Mouse (Mus musculus): ENCODE results near the gene Nap1l1.
"Not testable (repeated sequence)": the region's sequence is repeated elsewhere in the genome, so short reads cannot be mapped to it uniquely, and the experiment has no call there.

Gene Nap1l1

DNA sequence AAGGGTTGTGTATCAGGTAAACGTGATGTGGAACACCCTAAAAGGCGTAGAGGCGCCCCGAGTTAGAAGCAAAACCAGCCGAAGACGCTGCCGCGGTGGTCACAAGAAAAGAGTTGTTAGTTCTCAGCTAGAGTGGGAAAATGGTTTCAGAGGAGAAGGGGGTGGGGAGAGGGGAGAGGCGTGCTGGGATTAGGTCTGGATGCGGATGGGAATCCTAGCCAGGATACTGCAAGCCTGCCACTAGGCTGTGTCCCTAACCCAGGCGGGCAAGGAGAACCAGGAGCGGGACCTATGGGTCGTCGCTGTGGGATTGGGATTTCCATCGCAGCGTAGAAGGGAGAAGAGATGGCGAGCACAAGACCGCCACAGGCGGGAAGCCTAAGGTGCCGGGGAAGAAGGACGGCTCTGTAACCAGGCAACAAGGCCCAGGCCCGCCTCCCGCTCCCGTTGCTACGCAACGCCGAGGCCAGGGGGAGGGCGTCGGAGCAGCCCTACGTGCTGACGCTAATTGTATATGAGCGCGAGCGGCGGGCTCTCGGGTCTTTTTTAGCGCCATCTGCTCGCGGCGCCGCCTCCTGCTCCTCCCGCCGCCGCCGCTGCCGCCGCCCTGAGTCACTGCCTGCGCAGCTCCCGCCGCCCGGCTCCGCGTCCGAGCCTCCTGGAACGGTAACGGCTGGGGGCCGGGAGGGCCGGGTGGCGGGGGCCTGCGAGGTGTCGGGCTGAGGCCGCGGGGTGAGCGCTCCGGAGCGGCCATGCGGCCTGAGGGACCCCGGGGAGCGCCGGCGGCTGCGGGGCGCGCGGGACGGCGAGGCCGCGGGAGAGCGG lies at the start of gene Nap1l1:
Gene Nap1l1 (plus strand): TSS at position 538 of the 825 bp plus-strand sequence.
- peak; percentile 99 for DNase-seq

DNA sequence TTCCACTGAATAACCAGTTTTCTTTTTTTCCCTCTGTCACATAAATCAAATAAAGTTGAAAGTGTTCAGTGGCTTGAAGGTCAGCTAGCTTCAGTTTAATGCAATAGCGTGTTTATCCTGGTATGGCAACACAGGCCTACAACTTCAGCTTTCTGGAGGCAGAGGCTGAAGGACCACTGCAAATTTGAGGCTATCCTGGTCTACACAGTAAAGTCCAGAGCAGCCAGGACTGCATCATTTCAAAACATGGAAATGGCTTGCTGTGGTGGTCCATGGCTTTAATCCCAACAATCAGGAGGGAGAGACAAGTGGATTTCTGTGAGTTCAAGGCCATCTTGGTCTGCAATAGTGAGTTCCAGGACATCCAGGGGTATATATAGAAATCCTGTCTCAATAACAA lies 46.5 kb upstream of the Nap1l1 start:
- no peak for DNase-seq

DNA sequence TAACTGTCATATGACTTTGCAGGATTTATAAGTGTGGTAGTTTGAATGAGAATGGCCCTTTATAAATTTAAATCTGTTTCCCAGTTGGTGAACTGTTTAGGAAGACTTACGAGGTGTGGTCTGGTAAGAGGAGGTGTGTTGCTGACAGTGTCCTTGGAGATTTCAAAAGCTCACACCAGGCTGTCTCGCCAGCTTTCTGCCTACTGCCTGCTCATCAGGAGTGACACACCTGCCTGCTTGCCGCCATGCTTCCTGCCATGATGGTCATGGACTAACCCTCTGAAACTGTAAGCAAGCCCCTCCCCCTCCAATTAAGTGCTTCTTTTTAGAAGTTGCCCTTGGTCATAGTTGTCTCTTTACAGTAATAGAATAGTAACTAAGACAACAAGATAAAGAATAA lies 39.5 kb upstream of the Nap1l1 start:
- no peak for DNase-seq

DNA sequence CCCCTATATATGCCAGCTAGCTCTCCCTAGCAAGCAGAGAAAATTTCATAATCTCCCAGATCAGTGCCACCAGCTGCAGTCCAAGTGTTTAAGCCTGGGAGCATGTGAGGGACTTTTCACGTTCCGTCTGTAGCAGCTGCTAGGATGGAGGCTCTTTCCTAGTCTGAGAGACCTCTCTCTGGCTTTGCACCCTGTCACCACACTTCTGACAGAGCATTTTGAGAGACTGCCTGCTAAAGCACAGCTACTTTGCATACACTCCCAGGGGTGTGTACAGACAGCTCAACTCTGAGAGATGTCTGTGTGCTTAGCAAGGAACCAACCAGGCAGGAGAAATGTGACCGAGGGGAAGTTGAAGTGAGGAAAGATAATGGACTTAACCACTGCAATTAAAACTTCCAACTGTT lies 32.0 kb upstream of the Nap1l1 start:
- DNase-seq: no peak

- no peak for DNase-seq
Measured at GRCm38 (mm10) chr10:111444199-111444598, 28.8 kb upstream of the Nap1l1 start.

DNA sequence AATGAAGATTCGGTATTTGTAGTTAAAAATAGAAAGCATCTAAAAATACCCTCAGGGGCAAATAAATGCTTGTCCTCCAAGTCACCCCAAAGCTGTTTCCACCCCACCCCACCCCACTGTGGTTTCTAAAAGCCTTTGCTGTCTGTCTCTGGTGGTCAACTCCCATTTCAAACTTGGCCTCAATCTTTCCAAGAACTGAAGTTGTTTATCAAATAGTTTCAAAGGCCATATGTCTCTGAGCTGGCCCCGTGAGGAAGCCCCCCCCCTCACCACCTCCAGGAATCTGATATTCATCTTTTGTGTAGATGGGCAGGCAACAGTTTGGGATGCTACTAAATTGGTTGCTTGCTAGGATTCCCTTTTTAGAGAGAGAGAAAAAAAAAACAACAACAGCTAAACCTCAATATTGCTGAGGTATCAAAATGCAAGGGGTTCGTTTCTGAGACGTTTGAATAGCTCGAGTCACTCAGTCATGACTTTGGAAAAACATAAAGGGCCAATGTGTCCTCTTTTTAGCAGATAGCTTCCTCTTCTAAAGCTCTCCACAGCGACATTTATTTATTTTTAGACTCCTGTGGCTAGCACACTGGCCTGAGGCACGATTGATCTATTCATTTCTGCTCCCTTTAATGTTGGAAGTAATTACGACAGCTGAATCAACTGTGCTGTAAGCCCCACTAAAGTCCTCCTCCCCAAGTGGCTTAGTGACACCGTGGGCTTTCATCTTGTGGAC lies 26.9 kb upstream of the Nap1l1 start:
- DNase-seq: no peak

DNA sequence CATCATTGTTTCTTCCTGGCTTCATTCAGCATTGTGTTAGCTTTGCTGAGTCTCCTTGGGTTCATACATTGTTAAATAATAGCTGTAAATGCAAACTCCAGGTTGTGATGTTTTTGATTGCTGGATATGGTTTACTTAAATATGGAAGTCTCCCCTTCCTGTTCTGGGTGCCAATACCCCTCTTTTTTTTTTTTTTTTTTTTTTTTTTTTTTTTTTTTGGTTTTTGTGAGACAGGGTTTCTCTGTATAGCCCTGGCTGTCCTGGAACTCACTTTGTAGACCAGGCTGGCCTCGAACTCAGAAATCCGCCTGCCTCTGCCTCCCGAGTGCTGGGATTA lies 26.4 kb upstream of the Nap1l1 start:
- not testable (repeated sequence) for DNase-seq

DNA sequence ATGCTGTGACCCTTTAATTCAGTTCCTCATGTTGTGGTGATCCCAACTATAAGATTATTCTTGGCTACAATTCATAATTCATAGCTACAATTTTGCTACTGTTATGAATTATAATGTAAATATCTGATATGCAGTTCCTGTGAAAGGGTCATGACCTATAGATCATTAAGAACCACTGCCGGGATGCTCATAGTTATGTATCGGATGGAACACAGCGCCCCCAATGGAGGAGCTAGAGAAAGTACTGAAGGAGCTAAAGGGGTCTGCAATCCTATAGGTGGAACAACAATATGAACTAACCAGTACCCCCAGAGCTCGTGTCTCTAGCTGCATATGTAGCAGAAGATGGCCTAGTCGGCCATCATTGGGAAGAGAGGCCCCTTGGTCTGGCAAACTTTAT lies 23.4 kb upstream of the Nap1l1 start:
- DNase-seq: not testable (repeated sequence)

- DNase-seq: no peak
Measured at GRCm38 (mm10) chr10:111451683-111452322, 21.2 kb upstream of the Nap1l1 start.

- DNase-seq: no peak
Measured at GRCm38 (mm10) chr10:111452426-111452825, 20.6 kb upstream of the Nap1l1 start.

DNA sequence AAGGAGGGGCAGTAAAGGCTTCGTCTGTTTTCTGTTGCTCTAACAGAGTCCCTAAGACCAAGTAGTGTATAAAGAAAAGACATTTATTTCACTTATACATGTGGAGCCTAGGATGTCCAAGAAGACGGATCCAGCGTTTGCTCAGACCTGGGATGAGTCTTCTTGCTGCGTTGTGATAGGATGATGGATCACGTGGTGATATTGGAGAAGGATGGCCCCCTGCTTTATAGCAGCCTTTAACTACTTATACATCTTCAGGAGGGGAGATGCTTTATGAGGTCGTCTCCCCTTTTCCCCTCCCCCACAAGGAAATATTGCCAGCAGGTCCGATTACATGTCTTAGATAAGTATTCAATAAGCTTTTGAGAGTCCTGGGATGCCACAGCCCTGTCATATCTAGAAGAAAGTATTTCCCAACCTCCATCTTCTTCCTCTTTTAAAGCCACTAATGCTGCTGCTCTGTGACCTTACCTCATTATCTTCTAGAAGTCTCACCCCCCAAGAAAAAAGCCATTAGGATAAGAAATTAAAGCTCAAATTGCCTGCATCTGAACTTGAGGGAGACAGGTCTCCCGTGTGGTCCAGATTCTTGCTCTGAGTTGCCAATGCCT lies 18.2 kb upstream of the Nap1l1 start:
- DNase-seq: no peak

GRCm38 (mm10) chr10:111458088-111458487 lies 14.9 kb upstream of the Nap1l1 start:
- no peak for DNase-seq

GRCm38 (mm10) chr10:111459040-111459439 lies 14.0 kb upstream of the Nap1l1 start:
- DNase-seq: no peak

GRCm38 (mm10) chr10:111459874-111460273 lies 13.1 kb upstream of the Nap1l1 start:
- no peak for DNase-seq

DNA sequence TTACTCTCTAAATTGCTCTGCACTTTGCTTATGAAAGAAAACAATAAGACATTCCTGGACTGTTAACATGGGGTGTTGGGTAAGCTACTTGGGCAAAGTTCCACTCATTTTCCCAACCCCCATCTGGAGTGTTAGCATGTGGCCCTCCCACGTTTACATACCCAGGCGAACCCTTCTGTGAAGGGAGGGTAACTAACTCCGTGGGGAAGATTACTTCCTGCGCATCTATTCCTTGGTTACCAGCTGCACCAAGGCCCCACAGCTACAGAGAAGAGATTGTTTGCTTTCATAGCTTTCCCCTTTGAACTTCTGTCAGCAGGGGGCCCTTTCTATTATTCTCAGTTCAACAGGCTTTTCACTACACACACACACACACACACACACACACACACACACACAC lies 12.6 kb upstream of the Nap1l1 start:
- DNase-seq: no peak

DNA sequence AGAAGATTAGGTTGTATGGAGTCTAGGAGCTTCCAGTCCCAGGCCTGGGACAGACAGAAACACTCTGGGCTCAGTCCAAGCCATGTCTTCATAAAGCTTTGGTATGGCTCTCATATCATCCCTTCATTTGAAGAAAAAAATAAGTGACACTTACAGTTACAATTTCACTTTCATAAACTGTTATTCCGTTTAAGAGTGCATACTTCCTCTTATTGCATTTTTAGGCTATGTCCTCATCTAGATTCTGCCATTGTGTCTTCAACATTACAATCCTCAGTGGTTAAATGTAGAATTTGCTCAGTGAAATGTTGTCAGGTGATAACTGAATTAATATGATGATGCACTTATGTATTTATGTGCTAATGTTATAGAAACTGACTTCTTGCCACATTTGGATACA lies 8.2 kb upstream of the Nap1l1 start:
- DNase-seq: no peak

DNA sequence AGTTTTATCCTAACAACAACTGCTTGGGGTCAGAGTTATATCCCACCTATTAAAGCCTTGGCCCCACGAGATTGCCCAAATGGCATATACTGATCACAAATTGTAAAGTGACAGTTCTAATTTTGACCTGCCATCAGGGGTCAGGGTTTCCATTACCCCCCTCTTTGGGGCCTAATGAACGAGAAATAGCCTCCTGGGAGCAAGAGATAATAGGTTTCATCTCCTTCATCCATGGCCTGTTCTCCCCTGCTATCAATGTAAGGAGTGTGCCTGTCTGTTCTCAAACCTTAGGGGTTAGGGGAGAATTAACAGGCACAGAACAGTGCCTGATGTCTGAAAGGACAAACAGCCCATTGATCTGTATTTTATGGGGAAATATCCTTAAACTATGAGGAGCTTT lies 7.6 kb upstream of the Nap1l1 start:
- no peak for DNase-seq

DNA sequence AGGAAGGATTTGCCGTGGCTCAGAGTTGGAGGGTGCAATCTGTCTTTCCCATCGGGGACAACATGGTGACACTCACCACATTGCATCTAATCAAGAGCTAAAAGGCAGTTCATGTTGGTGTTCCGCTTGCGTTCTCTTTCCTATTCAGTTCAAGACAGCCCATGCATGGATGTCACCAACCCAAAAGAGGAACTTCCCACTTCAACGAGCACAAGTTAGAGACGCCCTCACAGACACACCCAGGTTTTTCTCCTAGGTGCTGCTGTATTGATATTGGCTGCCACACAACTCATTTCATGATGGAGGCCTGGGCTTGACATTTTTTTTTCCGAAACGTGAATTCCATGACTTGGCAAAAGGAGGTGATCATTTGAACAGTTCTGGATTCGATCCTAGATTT lies 1.9 kb upstream of the Nap1l1 start:
- DNase-seq: no peak

DNA sequence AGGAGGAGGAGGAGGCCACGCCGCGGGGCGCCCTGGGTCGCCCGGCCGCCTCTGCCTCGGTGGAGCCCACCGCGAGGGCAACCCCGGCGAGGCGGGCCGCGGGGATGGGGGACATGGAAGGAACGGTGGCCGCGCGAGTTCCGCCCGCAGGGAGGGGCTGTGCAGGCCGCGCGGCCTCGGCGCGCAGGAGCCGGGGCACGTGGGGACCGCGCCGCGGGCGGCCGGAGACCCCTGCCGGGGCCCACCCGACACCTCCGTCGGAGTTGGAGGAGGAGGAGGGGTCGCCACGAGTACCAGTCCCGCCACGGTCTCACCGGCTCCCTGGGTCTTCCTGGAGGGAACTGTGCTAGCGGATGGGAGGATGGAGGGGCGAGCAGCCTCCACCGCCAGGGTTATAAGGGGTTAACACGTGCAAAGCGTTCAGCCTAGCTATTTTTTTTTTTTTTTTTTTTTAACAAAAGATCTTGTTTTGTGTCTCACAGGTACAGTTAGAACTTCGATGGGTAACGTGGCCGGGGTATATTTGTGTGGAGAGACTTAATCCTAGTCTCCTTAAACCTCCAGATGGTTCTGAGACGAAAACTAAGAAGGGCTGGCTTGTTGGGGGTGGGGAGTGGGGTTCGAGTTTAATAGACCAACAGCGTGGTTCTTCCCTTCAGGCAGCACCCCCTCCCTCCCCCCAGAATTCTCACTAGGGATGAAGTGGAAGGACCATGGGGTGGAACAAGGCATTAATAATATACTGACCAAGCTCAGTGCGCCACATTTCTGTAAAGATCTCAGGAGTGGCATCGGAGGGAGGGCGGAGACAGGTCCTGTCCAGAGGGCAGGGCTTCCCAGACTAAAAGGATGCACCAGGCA lies 718 bp downstream of the Nap1l1 start:
- peak; percentile 56 for DNase-seq

- no peak for DNase-seq
Measured at GRCm38 (mm10) chr10:111476301-111476700, 3.3 kb downstream of the Nap1l1 start.

DNA sequence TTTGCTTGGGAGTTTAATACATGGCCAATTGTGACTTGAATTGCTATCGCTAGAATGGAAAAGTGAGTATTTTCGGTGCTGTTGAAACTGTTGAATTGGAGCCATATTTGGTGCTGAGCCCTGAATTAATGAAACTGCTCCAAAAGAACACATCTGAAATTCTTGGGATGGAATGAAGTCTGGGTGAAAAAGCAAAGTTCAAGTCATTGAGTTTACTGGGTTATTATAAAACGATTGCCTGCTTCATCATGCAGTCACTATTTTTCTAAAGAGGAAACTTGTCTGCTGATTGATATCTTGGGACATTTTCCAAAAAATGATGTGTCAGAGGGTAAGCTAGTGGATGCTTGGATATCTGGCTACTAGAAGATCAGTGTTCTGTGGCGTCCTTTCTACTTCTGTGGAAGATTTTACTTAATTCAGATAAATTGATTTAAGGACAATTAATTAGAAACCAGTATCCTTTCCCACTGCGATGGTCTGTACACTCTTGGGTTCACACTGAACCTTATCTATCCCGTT lies 4.0 kb downstream of the Nap1l1 start:
- no peak for DNase-seq

DNA sequence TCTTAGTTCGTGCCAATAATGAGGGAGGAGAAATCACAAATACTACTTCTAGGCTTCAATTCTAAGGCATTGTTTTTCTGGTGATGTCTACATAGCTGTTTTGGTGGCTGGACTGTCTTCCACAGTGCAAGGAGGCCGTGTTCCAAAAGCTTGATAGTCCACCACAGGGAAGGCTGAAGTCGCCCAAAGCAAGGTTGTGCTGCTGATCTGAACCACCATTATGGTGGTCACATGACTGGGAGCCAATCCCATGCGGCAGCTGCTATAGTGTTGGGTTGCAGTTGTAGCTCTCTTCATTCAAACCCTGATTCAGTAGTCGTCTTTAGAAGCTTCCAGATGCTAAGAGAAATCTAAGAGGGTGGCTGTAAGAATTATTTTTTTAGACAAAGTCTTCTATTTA lies 6.6 kb downstream of the Nap1l1 start:
- DNase-seq: no peak

Data from right cerebral cortex, postnatal 25 days (tissue).